Mouse (Mus musculus): ENCODE measurements around the gene Rasd1. TPM values are rescaled to one million over a fixed set of nuclear protein-coding genes. Genes with fewer than 3 reads are reported as not detected.
"Not testable (repeated sequence)": the region's sequence is repeated elsewhere in the genome, so short reads cannot be mapped to it uniquely, and the experiment has no call there.

Gene Rasd1
- total RNA-seq, 4 experiments from 2014 or later = 3.8 to 8.3 (median 5.3) TPM

DNA sequence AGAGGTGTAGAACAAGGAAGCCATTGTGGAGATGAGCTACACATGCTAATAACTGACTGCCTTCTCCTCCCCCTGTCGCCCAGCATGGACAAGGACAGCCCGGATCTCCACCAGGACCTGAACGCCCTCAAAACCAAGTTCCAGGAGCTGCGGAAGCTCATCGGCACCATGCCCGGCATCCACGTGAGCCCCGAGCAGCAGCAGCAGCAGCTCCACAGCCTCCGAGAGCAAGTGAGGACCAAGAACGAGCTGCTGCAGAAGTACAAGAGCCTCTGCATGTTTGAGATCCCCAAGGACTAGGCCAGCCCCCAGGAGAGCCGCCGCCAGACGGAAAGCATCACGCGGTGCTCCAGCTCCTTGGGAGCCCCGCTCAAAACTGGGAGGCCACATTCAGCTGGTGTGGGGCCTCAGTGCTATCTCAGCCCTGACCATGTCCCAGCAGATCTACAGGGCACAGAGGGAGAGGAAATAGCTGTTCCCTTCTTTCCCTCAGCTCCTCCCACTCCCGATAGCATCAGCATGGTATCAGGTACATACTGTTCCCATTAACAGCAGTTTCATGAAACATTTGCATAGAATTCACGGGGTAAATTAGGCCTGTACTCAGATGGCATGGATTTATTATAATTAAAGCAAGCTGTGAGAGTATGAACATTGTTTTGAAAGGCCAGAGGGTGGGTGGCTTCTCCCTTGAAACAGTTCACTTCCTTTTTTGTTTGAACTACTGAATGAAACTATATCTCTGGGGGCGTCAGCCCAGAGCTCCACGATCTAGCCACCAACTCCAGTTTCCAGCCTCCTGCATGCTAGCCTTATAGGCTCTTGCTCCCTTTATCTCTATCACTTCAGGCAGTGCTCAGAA, 4.0 kb downstream of the Rasd1 start:
- no peak for DNase-seq (ENCODE audit: low spot score)

DNA sequence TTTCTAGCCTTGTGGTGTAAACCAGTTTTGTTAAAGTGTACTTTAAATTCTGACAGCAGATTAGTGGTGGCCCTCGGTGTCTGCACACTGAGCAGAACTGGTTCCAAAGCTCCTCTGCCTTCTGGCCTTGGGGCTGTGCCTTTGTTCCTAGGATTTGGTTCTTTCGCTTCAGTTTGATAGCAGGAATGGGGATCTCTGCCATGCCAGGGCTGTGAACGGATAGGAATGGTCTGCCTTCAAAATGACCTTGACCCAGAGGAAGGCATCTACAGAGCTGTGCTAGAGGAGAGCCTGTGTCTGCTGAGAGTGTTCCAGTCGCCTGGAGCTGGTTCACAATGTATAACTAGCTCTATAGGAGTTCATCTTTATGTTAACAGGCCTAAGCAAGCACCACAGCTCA, 5.3 kb downstream of the Rasd1 start:
- no peak for DNase-seq (ENCODE audit: low spot score)

DNA sequence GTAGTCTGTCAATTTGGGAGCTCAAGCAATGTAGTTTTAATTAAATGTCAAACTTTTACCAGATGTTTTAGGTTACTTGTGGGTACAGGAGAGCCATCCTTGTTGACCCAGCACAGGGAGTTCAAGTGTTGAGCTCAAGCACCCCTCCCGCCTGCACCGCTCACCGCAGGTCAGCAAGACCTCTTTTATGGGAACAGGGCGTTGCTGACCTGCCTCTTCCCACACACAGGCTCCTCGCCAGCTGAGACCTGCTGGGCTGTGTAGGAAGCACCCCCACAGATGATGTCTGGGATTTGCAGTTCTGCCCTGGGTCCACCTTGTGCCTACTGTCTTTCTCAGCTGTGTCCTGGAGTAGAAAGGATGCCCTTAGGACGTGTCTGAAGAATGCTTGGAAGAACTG, 8.0 kb downstream of the Rasd1 start:
- no peak for DNase-seq (ENCODE audit: low spot score)

DNA sequence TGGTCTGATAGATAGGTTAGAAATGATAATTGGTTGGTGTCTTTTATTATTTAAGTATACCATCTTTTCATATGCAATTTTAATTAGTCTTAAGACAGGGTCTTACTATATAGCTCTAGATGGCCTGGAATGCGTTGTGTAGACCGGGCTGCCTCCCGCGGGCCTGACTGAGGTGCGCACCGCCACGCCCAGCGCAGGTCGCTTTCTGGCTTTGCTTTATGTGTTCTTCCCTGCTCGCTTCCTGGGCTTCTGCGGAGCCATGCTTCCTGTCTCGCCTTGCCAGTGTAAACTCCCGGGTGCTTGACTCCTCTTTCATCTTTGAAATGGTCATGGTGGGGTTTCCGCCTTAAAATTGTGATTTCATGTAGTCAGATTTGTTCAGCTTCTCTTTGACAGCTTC, 11.9 kb downstream of the Rasd1 start:
- no peak for DNase-seq (ENCODE audit: low spot score)

DNA sequence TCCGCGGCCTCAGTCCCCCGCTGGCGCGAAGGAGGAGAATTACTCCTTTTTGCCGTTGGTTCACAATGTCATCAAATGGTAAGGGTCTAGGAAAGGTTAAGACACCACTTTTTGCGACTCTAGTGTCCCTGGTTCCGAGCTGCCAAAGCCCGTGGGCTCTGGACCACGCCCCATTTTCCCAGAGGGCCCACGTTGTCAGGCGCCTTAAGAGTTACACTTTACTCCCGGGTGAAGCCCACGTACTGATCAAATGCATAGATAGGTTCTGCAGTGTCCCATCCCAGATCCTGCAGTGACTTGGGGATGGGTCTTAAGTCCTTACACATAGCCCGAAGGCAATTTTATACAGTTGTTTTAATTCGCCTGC, 16.4 kb downstream of the Rasd1 start:
- no peak for DNase-seq (ENCODE audit: low spot score)

DNA sequence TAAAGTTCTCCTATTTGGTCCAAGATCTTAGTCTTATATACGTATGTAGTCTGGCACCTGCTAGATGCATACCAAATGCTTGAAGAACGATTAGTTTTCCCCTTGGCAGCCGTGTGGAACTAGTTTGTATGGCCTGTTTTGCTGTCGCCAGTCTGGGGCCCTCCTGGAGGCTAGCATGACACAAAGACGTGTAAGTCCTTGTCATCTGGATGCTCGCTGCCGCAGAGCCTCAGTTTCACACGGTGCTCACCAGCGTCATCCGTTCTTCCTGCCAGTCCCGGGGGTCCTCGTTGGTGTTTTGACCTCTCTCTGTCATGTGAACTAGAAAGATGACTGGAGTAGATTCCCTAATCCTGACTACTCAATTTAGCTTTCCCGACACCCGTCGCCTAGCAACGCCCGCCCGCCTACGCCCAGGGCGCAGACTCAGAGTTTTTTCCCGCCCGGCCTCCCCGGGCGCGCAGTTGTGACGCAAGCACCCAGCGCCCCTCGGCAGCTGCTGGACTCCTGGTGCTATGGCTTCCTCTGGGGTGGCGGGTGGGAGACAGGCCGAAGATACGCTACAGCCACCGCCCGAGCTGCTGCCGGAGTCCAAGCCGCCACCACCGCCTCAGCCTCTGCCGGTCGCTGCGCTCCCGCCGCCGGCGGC, 16.9 kb downstream of the Rasd1 start, which contains the start of gene Med9:
TSS of gene Med9 (plus strand) at position 455 of the 649 bp plus-strand sequence.
- peak; percentile 95 for DNase-seq (ENCODE audit: low spot score)

DNA sequence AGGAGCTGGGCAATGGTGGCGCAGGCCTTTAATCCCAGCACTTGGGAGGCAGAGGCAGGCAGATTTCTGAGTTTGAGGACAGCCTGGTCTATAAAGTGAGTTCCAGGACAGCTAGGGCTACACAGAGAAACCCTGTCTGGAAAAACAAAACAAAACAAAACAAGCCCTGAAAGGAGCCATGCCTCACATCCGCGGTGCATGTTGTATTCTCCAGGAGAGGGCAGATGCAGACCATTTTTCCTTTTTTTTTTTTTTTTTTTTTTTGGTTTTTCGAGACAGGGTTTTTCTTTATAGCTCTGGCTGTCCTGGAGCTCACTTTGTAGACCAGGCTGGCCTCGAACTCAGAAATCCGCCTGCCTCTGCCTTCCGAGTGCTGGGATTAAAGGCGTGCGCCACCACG, 19.9 kb downstream of the Rasd1 start:
- not testable (repeated sequence) for DNase-seq (ENCODE audit: low spot score)

DNA sequence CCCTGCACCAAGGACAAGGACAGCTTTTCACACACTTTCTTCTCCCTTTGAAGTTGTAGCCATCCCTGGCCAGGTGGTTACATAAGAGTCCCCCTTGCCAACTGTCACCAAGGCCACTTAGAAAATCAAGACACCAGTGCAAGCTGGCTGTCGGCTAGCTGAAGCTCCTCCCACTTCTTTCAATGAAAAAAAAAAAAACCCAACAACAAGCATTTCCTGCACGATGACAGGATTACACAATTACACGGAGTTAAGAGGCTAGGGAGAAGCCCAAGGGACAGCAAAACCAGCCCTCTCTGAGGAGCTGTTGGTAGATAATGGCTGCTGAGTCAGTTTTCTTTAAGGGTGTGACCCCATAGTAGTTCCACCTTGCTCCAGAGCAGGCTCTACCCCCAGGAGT, 23.4 kb downstream of the Rasd1 start:
- no peak for DNase-seq (ENCODE audit: low spot score)

DNA sequence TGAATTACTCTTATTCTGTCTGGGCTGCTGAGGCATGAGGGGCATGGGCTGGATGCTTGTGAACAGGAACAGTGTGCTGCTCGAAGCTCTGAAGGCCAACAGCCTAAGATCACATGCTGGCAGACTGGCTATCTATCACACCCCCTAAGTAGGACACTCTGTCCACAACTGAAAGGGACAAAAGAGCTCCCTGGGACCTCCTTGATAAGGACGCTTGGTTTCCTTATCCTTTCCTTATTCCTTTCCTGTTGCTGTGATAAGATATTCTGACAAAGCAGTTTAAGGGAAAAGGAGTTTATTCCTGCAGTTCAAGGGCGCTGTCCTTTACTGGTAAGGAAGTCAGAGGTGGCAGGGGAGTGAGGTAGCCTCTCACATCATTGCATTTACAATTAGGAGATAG, 24.1 kb downstream of the Rasd1 start:
- no peak for DNase-seq (ENCODE audit: low spot score)

DNA sequence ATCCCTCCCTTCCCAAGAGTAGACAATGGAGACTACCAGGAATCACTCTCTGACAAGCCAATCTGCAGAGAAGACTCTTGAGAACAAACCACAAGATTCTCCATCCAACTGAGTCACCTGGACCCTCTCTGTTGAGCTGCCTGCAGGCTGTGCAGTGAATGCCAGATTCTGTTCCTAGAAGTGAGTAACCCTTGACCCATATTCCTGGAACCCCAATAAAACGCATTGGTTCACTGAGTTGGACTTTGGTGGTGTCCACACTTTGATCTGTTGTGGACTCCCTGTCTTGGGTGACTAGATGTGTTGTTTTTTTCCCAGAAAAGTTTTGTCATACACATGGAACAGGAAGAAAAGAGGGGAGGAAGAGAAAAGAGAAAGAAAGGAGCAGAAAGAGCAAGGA, 24.9 kb downstream of the Rasd1 start:
- no peak for DNase-seq (ENCODE audit: low spot score)

DNA sequence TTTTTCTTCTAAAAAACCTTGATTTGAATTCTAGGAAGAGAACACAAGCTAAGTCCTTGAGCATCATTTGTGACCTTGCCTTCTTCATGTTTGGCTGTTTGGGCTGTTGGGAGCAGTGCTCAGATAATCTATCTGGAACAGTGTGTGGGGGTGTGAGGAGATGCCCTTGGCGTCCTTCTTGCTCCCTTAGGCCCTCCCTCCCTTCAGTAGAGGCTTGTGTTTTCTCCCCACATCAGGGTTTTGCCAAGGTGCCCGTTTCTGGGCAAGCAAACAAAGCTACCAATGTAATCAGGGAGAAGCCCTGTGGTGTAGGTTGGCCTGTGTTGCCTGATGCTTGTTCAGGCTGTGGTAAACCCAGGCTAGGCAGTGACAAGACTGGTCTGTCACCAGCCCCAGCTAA, 27.1 kb downstream of the Rasd1 start:
- no peak for DNase-seq (ENCODE audit: low spot score)

DNA sequence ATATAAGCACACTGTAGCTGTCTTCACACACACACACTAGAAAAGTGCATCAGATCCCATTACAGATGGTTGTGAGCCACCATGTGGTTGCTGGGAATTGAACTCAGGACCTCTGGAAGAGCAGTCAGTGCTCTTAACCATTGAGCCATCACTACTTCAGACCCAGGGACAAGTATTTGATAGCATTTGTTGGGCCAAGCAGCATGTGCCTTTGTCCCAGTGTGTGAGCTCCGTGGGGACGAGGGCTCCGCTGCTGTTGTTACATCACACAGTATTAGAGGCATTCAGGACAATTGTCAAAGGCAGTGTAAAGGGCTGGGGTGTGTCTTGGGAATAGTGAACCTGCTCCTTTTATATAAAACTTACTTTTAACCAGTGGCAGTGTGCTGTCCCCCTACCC, 27.7 kb downstream of the Rasd1 start:
- no peak for DNase-seq (ENCODE audit: low spot score)

DNA sequence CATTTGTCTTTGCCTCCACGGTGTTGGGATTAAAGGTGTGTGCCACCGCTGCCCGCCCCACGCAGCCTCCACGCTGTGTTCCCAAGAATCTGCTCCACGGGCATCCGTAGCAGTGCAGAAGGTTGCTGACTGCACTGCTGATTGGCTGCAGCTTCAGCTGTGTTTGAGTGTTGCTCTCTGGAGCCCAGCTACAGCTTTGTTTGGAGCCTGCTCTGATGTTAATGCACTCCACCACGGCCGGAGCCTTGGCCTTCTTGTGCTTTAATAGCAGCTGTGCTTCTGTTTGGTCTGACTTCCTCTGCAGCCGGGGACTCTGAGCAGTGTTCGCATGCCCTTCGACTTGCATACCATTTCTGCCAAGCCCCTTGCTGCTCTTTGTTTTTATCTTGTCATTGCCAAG, 30.8 kb downstream of the Rasd1 start:
- DNase-seq (ENCODE audit: low spot score) = no peak

DNA sequence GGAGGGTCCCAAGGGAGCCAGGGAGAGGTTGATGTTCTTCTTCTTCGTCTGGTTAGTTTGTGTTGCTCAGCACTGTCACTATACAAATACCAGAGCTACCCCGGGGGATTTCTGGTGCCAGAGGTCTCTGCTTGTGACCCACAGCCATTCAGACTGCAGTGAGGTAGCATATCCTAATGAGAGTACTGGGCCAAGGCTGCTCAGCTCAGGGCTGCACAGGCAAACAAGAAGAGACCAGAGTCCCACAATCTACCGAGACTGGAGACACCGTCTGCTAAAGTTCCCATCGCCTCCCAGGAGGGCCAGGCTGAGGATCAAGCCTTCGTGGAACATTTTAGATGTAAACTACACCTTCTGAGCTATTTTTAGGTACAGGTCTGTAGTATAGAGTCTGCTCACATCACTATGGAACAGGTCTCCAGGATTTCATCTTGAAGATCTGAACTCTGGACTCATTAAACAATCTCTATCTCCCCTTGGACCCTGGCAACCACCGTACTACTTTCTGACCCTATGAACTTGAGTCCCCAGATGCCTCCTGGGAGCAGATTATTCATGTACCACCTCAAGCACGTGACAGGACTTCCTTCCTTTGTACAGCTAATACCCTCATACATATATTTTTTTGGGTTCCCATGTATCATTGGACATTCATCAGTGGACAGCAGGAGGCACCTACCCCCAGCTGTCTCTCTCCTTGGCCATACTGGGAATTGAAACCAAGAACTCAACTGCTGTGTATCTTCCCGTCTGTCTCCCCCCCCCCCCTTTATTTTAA, 32.0 kb downstream of the Rasd1 start:
- DNase-seq (ENCODE audit: low spot score) = no peak

DNA sequence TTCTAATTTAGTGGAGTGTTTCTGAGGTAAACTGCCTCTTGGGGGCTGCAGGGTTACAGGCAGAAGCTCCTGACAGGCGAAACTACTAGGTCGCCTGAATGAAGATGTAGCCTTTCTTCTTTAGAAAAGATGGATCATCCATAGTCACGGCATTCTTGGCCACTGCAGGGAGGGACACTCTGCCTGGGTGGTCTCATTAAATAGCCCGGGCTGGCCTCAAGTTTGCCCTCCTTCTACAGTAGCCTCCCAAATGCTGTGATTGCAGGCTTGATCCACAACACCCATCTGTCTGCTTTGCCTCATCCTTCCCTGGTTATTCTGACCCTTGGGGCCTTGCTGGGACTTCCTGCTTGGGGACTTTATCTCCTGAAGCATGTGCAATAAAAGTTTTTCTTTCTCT, 34.7 kb downstream of the Rasd1 start:
- no peak for DNase-seq (ENCODE audit: low spot score)

DNA sequence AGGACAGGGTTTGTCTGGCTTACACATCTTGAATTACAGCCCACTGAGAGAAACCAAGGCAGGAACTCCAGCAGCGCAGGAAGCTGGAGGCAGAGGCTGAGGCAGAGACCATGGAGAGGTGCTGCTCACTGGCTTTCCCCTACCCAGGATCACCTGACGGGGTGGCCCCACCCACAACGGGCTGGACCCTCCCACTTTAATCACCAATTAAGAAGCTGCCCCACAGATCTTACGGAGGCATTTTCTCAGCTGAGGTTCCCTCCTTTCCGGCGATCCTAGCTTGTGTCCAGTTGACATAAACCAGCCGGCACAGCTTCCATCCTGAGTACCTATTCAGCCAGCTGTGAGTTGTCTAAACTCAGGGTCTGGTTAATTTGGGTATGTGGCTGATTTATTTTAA, 43.5 kb downstream of the Rasd1 start:
- DNase-seq (ENCODE audit: low spot score) = no peak

DNA sequence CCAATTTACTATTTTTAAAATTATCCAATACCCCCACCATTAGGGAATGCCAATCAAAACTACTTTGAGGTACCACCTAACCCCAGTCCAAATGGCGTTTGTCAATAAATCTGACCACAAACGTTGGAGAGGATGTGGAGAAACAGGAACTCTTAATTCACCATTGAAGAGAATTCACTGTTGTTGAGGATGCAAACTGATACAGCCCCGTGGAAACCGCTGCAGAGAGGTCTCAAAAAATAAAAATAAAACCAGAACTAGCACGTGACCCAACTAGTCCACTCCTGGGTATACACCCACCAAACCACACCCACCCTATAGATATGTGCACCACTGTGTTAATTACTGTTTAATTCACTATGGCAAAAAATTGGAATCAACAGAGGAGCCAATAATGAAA, 44.4 kb downstream of the Rasd1 start:
- no peak for DNase-seq (ENCODE audit: low spot score)

DNA sequence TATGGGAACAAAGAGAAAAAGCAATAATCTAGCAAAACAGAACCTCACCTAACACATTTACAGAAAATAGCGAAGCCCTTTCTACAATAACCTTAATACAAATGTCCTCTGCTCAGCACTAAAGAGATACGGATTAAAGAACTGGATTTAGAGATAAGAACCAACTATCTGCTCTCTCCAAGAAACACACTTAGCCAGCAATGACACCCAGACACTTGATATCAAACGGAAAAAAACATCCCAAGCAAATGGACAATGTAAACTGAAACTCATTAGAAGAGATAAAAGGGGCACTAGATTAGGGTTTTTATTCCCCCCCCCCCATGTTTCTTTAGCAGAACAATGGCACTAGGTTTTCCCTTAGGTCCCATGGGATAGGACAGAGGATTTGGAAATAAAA, 45.3 kb downstream of the Rasd1 start:
- no peak for DNase-seq (ENCODE audit: low spot score)

DNA sequence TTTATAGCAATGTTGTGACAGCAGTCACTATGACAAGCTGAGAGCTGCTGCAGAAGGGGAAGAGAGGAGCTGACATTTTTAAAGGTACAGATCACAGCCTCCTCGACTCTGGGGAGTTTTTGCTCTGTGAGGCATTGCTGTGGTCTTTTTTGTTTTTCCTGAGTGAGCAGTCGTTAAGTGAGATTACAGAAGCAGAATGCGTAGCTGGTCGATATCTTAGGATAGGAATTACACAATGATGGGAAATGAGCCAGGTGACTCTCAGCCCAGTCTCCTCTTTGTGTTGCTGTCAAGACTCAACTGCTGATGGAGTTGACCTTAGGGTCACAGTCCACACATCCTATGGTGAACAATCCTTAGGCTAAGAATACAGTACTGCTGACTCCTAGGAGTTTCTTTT, 46.7 kb downstream of the Rasd1 start:
- peak; percentile 56 for DNase-seq (ENCODE audit: low spot score)

DNA sequence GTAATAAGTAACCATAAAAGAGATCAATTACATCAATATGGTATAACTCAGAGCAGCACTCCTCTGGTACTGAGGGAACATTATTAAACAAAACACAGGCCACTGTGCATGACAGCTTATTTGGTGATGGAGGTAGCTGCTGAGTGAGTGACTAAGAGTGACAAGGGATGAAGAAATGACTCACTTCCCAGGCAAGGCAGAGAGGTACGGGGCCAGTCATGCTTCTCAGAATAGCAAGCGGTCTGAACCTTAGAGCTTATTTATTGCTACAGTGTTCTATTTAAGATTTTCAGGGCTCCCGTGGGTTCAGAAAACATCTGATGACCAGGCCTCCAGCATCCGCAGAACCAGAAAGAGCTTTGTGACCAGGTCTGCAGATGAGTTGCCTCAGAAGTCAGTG, 51.0 kb downstream of the Rasd1 start:
- DNase-seq (ENCODE audit: low spot score) = no peak

Measured in heart, adult 8-10 months (tissue).